Mouse (Mus musculus) ovary, postnatal 10 days (tissue): ENCODE results near the gene Cxcl1.
"Not testable (repeated sequence)": the region's sequence is repeated elsewhere in the genome, so short reads cannot be mapped to it uniquely, and the experiment has no call there.

Experiments used
- DNase-seq: peaks from one replicate; pipeline ENCODE4 v3.0.0; 2022; ENCODE audit warnings: low spot score

The Cxcl1 gene

GRCm38 (mm10) chr5:90890519-90891463 lies at the start of gene Cxcl1:
Gene Cxcl1, plus strand, starts transcription at chr5:90891241.
- no peak for DNase-seq

- DNase-seq, result no peak
Measured at GRCm38 (mm10) chr5:90843891-90844290, 47.1 kb upstream of the Cxcl1 start.

GRCm38 (mm10) chr5:90850096-90850495 lies 40.9 kb upstream of the Cxcl1 start:
- DNase-seq, result not testable (repeated sequence)

GRCm38 (mm10) chr5:90851391-90851790 lies 39.6 kb upstream of the Cxcl1 start:
- not testable (repeated sequence) for DNase-seq

GRCm38 (mm10) chr5:90853206-90853605 lies 37.8 kb upstream of the Cxcl1 start:
- no peak for DNase-seq

GRCm38 (mm10) chr5:90855308-90856230 lies 35.5 kb upstream of the Cxcl1 start:
- DNase-seq, result no peak

GRCm38 (mm10) chr5:90857463-90857862 lies 33.6 kb upstream of the Cxcl1 start:
- no peak for DNase-seq

- DNase-seq, result no peak
Measured at GRCm38 (mm10) chr5:90858429-90858828, 32.6 kb upstream of the Cxcl1 start.

GRCm38 (mm10) chr5:90859031-90859430 lies 32.0 kb upstream of the Cxcl1 start:
- no peak for DNase-seq

- DNase-seq, result no peak
Measured at GRCm38 (mm10) chr5:90861876-90862375, 29.1 kb upstream of the Cxcl1 start.

GRCm38 (mm10) chr5:90866770-90867169 lies 24.3 kb upstream of the Cxcl1 start:
- no peak for DNase-seq

GRCm38 (mm10) chr5:90872377-90872776 lies 18.7 kb upstream of the Cxcl1 start:
- no peak for DNase-seq

- DNase-seq, result no peak
Measured at GRCm38 (mm10) chr5:90876045-90876444, 15.0 kb upstream of the Cxcl1 start.

- no peak for DNase-seq
Measured at GRCm38 (mm10) chr5:90876471-90877172, 14.4 kb upstream of the Cxcl1 start.

GRCm38 (mm10) chr5:90877173-90877512 lies 13.9 kb upstream of the Cxcl1 start:
- DNase-seq, result no peak

- DNase-seq, result no peak
Measured at GRCm38 (mm10) chr5:90879307-90880014, 11.6 kb upstream of the Cxcl1 start.

- DNase-seq, result no peak
Measured at GRCm38 (mm10) chr5:90880335-90880850, 10.6 kb upstream of the Cxcl1 start.

GRCm38 (mm10) chr5:90881021-90881420 lies 10.0 kb upstream of the Cxcl1 start:
- no peak for DNase-seq

- no peak for DNase-seq
Measured at GRCm38 (mm10) chr5:90881682-90882081, 9.4 kb upstream of the Cxcl1 start.

- DNase-seq, result no peak
Measured at GRCm38 (mm10) chr5:90882146-90882545, 8.9 kb upstream of the Cxcl1 start.

- no peak for DNase-seq
Measured at GRCm38 (mm10) chr5:90884628-90885242, 6.3 kb upstream of the Cxcl1 start.
